Mouse (Mus musculus): ENCODE data around the gene Grb2. TPM values are rescaled to one million over a fixed set of nuclear protein-coding genes. Genes with fewer than 3 reads are reported as not detected.
A peak's percentile ranks its signal among the peaks of the same experiment; 100 is the strongest.

The Grb2 gene
- polyA plus RNA-seq, 1 experiment from 2014 or later, result 124 TPM

GRCm38 (mm10) chr11:115709829-115710559 is 1.6 kb upstream of the Grb2 start:
- peak overlapping the region; percentile 94; the same call in 1 of the 2 replicates for H3K27ac ChIP-seq
- H3K27me3 ChIP-seq, result no peaks in the 10 kb centered on the region
- H3K4me1 ChIP-seq, result peaks cover 31% of the 10 kb centered on the region
- H3K36me3 ChIP-seq (replicated peaks), result no peaks in the 10 kb centered on the region
- H3K4me2 ChIP-seq, result peak overlapping the region; percentile 95
- WGBS, result 43% methylated on average over 6 of the region's 6 CpGs
- ATAC-seq (ENCODE audit: low FRiP score), result no peak
- H3K4me3 ChIP-seq (replicated peaks), result peak overlapping the region; percentile 99
- no peaks in the 10 kb centered on the region for H3K9me3 ChIP-seq
- peak overlapping the region; percentile 66; the same call in 1 of the 2 replicates for H3K9ac ChIP-seq

GRCm38 (mm10) chr11:115708956-115709828 is 795 bp upstream of the Grb2 start:
- Histone ChIP-seq H3K4me3 (replicated peaks) (peak overlapping the region; percentile 99), H3K27me3 (no peaks in the 10 kb centered on the region), H3K27ac (peak overlapping the region; percentile 94), H3K9me3 (no peaks in the 10 kb centered on the region), H3K4me1 (peaks cover 29% of the 10 kb centered on the region), H3K36me3 (replicated peaks) (no peaks in the 10 kb centered on the region), H3K9ac (peak overlapping the region; percentile 66), H3K4me2 (peak overlapping the region; percentile 95)
- ATAC-seq (ENCODE audit: low FRiP score), result peak; percentile 76
- under 1% methylated on average over 23 of the region's 23 CpGs for WGBS

GRCm38 (mm10) chr11:115707313-115708208 is 836 bp downstream of the Grb2 start:
- WGBS, result under 1% methylated on average over 39 of the region's 44 CpGs
- Histone ChIP-seq H3K4me3 (replicated peaks) (peak overlapping the region; percentile 99), H3K27me3 (no peaks in the 10 kb centered on the region), H3K4me2 (peak overlapping the region; percentile 95), H3K27ac (peak overlapping the region; percentile 95), H3K9ac (peak overlapping the region; percentile 97), H3K4me1 (peaks cover 29% of the 10 kb centered on the region), H3K36me3 (replicated peaks) (no peaks in the 10 kb centered on the region), H3K9me3 (no peaks in the 10 kb centered on the region)
- no peak; the same call in none of the 2 replicates for ATAC-seq (ENCODE audit: low FRiP score)

- no peaks in the 10 kb centered on the region for H3K27me3 ChIP-seq
- 95% methylated on average over 10 of the region's 10 CpGs for WGBS
- no peak for ATAC-seq (ENCODE audit: low FRiP score)
- no peaks in the 10 kb centered on the region for H3K9me3 ChIP-seq
- peak overlapping the region; percentile 95 for H3K4me2 ChIP-seq
- 0 out of 2 replicates have a peak overlapping the region, but pooled peaks have one; percentile 97 for H3K9ac ChIP-seq
- no peaks in the 10 kb centered on the region for H3K36me3 ChIP-seq (replicated peaks)
- H3K27ac ChIP-seq, result no peak overlapping the region
- H3K4me3 ChIP-seq (replicated peaks), result no peak overlapping the region; the same call in 1 of the 2 replicates
- H3K4me1 ChIP-seq, result peaks cover 29% of the 10 kb centered on the region
Observed at GRCm38 (mm10) chr11:115706584-115706983, 1.8 kb downstream of the Grb2 start.

GRCm38 (mm10) chr11:115705561-115705960 is 2.8 kb downstream of the Grb2 start:
- no peak overlapping the region for H3K4me3 ChIP-seq (replicated peaks)
- ATAC-seq (ENCODE audit: low FRiP score), result no peak
- H3K9ac ChIP-seq, result no peak overlapping the region
- no peaks in the 10 kb centered on the region for H3K27me3 ChIP-seq
- peaks cover 31% of the 10 kb centered on the region for H3K4me1 ChIP-seq
- H3K4me2 ChIP-seq, result no peak overlapping the region
- no peaks in the 10 kb centered on the region for H3K36me3 ChIP-seq (replicated peaks)
- no peaks in the 10 kb centered on the region for H3K9me3 ChIP-seq
- H3K27ac ChIP-seq, result no peak overlapping the region
- 93% methylated on average over 2 of the region's 2 CpGs for WGBS

GRCm38 (mm10) chr11:115704648-115705047 is 3.7 kb downstream of the Grb2 start:
- Histone ChIP-seq H3K27me3 (no peaks in the 10 kb centered on the region), H3K4me1 (peaks cover 36% of the 10 kb centered on the region)

GRCm38 (mm10) chr11:115703466-115703865 is 4.9 kb downstream of the Grb2 start:
- Histone ChIP-seq H3K4me3 (replicated peaks) (no peak overlapping the region), H3K4me2 (no peak overlapping the region), H3K27me3 (no peaks in the 10 kb centered on the region), H3K9ac (no peak overlapping the region), H3K36me3 (replicated peaks) (no peaks in the 10 kb centered on the region), H3K4me1 (peaks cover 40% of the 10 kb centered on the region), H3K9me3 (no peaks in the 10 kb centered on the region), H3K27ac (no peak overlapping the region)
- WGBS, result 89% methylated on average over 2 of the region's 2 CpGs
- ATAC-seq (ENCODE audit: low FRiP score), result no peak

More at GRCm38 (mm10) chr11:115704648-115705047, 3.7 kb downstream of the Grb2 start:
- no peak overlapping the region for H3K4me3 ChIP-seq (replicated peaks)
- H3K27ac ChIP-seq, result no peak overlapping the region
- no peak overlapping the region for H3K9ac ChIP-seq
- no peak for ATAC-seq (ENCODE audit: low FRiP score)
- no peaks in the 10 kb centered on the region for H3K9me3 ChIP-seq
- H3K36me3 ChIP-seq (replicated peaks), result no peaks in the 10 kb centered on the region
- 94% methylated on average over 10 of the region's 10 CpGs for WGBS
- no peak overlapping the region for H3K4me2 ChIP-seq

- H3K27me3 ChIP-seq, result no peaks in the 10 kb centered on the region
- WGBS, result 4% methylated on average over 17 of the region's 17 CpGs
- peaks cover 19% of the 10 kb centered on the region for H3K36me3 ChIP-seq (replicated peaks)
- H3K4me2 ChIP-seq, result peak overlapping the region; percentile 94
- H3K9ac ChIP-seq, result peak overlapping the region; percentile 78
- peaks cover 41% of the 10 kb centered on the region for H3K4me1 ChIP-seq
- H3K4me3 ChIP-seq (replicated peaks), result peak overlapping the region; percentile 64
- no peaks in the 10 kb centered on the region for H3K9me3 ChIP-seq
- ATAC-seq (ENCODE audit: low FRiP score), result peak; percentile 99
- H3K27ac ChIP-seq, result peak overlapping the region; percentile 92
Observed at GRCm38 (mm10) chr11:115698986-115699728, 9.2 kb downstream of the Grb2 start.

- peak overlapping the region; percentile 94; the same call in 1 of the 2 replicates for H3K4me2 ChIP-seq
- H3K27me3 ChIP-seq, result no peaks in the 10 kb centered on the region
- 91% methylated on average over 3 of the region's 3 CpGs for WGBS
- peaks cover 19% of the 10 kb centered on the region for H3K36me3 ChIP-seq (replicated peaks)
- no peaks in the 10 kb centered on the region for H3K9me3 ChIP-seq
- peaks cover 41% of the 10 kb centered on the region for H3K4me1 ChIP-seq
- no peak for ATAC-seq (ENCODE audit: low FRiP score)
- no peak overlapping the region for H3K9ac ChIP-seq
- H3K4me3 ChIP-seq (replicated peaks), result no peak overlapping the region
- H3K27ac ChIP-seq, result no peak overlapping the region
Observed at GRCm38 (mm10) chr11:115697722-115698121, 10.7 kb downstream of the Grb2 start.

- H3K27ac ChIP-seq, result no peak overlapping the region
- H3K27me3 ChIP-seq, result no peaks in the 10 kb centered on the region
- no peak overlapping the region for H3K4me2 ChIP-seq
- no peaks in the 10 kb centered on the region for H3K9me3 ChIP-seq
- ATAC-seq (ENCODE audit: low FRiP score), result no peak
- no peak overlapping the region for H3K9ac ChIP-seq
- H3K4me3 ChIP-seq (replicated peaks), result no peak overlapping the region
- peaks cover 19% of the 10 kb centered on the region for H3K36me3 ChIP-seq (replicated peaks)
- WGBS, result 94% methylated on average over 2 of the region's 2 CpGs
- peaks cover 41% of the 10 kb centered on the region for H3K4me1 ChIP-seq
Observed at GRCm38 (mm10) chr11:115697091-115697490, 11.3 kb downstream of the Grb2 start.

- no peaks in the 10 kb centered on the region for H3K27me3 ChIP-seq
- no peak overlapping the region for H3K4me3 ChIP-seq (replicated peaks)
- H3K36me3 ChIP-seq (replicated peaks), result peaks cover 19% of the 10 kb centered on the region
- H3K4me1 ChIP-seq, result peaks cover 41% of the 10 kb centered on the region
- WGBS, result 88% methylated on average over 4 of the region's 4 CpGs
- no peaks in the 10 kb centered on the region for H3K9me3 ChIP-seq
- ATAC-seq (ENCODE audit: low FRiP score), result no peak
- no peak overlapping the region for H3K4me2 ChIP-seq
- no peak overlapping the region for H3K27ac ChIP-seq
- no peak overlapping the region for H3K9ac ChIP-seq
Observed at GRCm38 (mm10) chr11:115696471-115696870, 11.9 kb downstream of the Grb2 start.

Measured in forebrain, embryonic 12.5 days (tissue).